Mouse (Mus musculus) embryo, embryonic 11.5 days (tissue): ENCODE measurements around the gene Spo11.
A peak's percentile ranks its signal among the peaks of the same experiment; 100 is the strongest.

ENCODE experiments used
- DNase-seq: peaks from one replicate; pipeline ENCODE4 v3.0.0-alpha.2; 2012; ENCODE audit warnings: low read depth, low spot score

The Spo11 gene

GRCm38 (mm10) chr2:173000921-173001320, 23.4 kb downstream of the Spo11 start:
- DNase-seq: no peak

- DNase-seq: no peak
These were observed 26.2 kb downstream of the Spo11 start for GRCm38 (mm10) chr2:173003737-173004136.

GRCm38 (mm10) chr2:173010220-173010717, 32.8 kb downstream of the Spo11 start:
- DNase-seq: no peak

- DNase-seq: no peak
These were observed 33.9 kb downstream of the Spo11 start for GRCm38 (mm10) chr2:173011440-173011839.

GRCm38 (mm10) chr2:173014741-173015287, 37.3 kb downstream of the Spo11 start:
- no peak for DNase-seq

DNA sequence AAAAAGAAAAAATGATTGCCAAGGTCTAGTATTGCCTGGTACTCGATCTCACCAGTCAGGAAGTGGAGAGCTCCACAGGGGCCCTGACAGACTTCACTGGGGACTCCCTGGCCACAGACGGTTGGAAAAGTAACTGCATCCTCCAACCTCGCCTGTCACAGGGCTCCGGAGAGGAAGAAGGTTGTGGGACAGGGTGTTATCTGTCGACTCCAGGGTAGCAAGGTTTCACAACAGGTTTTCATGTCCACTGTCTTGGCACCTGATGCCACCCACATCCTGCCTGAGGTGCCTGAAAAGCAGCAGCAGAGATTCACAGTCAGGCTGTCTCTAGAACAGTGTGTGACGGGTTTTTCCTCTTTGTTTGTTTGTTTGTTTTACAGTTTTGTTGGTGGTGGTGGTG, 40.4 kb downstream of the Spo11 start:
- DNase-seq: no peak

DNA sequence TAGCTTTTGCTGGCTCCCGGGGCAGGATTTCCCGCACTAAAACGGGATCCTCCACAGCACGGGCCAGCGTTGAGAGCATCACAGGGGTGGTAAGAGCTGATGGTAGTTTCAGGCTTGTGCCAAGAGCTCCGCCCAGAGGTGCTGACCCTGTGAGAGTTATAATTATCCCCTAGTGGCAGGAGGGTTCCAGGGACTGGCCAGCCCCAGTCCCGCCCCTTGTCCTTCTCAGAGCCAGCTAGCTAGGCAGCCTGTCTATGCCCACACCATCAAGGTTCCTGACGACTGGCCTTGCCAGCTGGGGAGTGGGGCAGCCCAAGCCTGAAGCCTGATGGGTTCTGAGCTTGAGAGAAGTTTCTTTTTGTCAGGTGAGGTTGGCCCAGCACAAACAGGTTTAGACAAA, 41.1 kb downstream of the Spo11 start:
- no peak for DNase-seq

DNA sequence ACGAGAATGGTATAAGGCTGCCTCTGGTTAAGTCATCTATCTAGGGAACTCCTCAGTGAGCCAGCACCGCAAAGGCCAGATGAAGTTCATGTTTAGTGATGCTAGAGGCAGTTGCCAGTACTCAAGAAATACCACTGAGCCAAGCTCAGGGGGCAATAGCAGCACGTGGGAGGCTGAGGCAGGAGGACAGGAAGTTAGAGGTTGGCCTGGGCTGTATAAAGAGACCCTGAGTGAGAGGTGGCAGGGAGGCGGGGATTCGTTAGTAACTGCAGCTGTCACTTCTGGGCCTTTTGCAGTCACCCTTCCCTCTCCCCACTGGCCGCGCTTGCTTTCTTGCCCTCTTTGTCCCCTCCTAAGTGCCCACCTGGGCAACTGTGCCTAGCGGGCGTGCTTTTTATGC, 41.8 kb downstream of the Spo11 start:
- no peak for DNase-seq

DNA sequence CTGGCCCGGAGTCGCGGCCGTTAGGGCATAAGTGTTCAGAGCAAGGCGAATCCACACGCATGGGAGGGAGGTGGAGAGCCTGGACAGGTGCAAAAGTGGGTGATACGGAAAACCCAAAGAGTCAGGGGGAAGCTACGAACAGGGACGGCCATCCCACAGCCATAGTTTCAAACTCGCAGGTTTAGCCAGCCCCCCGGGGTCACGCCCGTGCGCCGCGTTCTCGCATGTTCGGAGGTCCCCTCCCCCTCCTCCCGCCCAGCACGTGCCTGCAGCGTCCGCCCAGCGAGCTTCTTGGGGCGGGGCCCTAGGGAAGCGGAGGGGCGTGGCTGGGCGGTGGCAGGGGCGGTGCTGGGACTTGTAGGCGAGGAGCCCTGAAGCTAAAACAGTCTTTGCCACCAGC, 42.3 kb downstream of the Spo11 start:
- DNase-seq: peak; percentile 81

DNA sequence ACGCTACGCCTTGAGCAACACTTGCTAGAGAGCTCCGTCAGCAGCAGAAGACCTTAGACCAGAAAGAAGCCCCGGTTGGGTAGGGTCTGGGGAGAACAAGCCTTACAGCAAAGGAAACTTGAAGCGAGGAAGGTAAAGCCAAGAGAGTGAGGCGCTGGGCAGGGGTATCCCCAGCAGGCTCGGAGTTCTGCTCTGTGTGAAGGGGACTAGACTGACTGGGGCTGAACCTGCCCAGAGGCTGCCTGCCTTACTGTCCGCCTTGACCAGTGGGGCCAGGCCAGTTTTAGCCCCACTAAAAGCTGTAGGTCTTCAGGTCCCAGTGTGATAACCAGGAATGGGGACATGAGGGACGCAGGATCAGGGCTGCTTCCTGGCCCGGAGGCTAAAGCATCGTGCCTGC, 42.9 kb downstream of the Spo11 start, which contains the start of gene Rbm38:
TSS of gene Rbm38 (plus strand) at position 69 of the 400 bp plus-strand sequence.
- DNase-seq: no peak

- DNase-seq: peak; percentile 92
These were observed 44.1 kb downstream of the Spo11 start for GRCm38 (mm10) chr2:173021633-173022055.

DNA sequence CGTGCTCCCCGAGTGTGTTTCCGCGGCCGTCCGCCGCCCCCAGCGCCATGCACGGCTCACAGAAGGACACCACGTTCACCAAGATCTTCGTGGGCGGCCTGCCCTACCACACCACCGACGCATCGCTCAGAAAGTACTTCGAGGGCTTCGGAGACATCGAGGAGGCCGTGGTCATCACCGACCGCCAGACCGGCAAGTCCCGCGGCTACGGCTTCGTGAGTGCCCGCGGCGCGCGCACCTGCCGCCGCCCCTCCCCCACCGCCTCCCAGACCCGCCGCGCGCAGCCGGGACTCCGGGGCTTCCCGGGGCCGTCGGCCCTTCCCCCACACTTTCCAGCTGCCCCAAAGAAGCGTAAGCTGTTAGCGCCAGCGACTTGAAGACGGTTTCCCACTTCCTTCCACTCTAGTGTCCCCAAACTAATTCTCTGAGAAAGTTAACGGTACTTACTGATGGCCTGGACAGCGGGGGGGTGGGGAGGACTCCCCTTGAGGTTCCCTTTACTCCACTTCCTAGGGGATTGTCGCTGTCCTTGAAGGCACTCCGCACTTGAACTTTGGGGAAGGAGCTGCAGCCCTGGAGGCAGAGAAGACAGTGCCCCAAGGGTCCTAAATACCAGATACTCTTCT, 44.7 kb downstream of the Spo11 start:
- DNase-seq: no peak

DNA sequence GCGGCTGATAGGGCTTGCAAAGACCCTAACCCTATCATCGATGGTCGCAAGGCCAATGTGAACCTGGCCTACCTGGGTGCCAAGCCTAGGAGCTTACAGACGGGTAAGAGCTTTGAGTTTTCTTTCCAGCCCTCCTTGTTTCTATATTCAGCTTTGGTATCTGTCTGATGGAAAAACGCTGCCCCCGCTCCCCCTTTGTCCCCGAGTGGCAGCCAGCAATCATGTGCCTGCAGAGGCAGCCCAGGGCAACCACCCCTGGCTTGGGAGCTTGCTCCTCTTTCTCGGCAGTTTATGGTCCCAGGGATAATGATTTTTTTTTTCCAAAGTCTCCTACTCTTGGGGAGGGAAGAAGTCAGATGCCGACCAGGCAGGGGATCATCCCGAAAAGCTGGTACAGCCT, 45.3 kb downstream of the Spo11 start:
- DNase-seq: no peak

- no peak for DNase-seq
These were observed 45.9 kb downstream of the Spo11 start for GRCm38 (mm10) chr2:173023371-173023851.

DNA sequence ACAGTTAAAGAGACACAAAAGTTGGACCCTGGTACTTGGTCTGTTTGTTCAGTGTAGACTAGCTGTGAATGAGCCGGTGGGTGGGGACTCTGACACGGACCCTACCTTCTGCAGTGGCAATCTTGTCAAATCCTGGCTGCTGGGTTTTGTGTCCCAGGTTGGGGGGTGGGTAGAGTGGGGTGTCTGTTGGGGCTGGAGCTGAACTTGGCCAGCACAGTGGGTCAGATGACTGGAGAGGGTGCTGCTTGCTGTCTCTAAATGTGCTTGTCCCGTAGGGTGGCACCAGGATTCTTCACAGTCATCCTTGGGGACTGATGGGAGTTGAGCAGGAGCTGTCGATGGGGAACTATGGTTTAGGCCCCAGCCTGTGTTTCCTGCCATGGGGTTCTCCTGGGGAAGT, 46.5 kb downstream of the Spo11 start:
- DNase-seq: no peak

GRCm38 (mm10) chr2:173024392-173024791, 46.9 kb downstream of the Spo11 start:
- no peak for DNase-seq

DNA sequence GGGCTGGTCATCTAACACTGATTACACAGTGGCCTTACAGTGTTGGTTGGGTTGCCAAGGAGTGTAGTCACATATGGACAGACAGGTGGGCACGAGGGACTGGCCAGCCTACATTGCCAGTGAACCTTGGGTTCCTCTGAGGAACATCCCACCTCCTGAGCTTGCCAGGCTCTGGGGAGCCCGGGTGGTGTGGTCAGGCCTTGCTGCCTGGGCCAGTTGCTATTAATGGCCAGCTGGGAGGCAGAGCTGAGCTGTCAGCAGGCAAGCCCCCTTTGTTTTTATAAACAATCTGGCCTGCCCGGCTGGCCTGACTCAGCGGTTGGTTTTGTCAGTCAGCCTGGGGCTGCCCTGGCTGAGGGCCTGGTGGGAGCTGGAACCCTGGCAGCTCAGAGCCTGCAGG, 47.4 kb downstream of the Spo11 start:
- no peak for DNase-seq

- no peak for DNase-seq
These were observed 48.8 kb downstream of the Spo11 start for GRCm38 (mm10) chr2:173026286-173026685.

DNA sequence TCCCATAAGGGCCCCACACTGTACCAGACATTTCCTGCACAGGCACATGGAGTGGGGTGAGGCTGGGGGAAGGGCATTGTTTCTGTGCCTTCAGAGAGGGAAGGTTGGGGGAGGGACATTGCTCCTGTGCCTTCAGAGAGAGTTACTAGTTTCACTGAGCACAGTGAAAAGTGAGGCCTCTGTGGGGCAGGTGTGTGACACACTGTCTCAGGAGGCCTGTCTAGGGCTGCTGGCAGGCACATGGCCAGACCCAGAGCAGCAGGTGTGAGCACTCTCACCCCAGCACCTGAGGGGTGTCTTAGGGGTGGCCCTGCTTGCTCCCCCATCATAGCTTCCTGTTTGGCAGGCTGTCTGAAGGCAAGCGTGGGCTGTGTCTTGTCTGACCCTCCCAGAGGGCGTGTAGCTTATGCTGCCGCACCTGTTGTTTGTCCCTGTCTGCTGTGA, 49.2 kb downstream of the Spo11 start:
- no peak for DNase-seq

- no peak for DNase-seq
These were observed 49.8 kb downstream of the Spo11 start for GRCm38 (mm10) chr2:173027169-173027823.

GRCm38 (mm10) chr2:173027824-173028495, 50.5 kb downstream of the Spo11 start:
- DNase-seq: no peak

DNA sequence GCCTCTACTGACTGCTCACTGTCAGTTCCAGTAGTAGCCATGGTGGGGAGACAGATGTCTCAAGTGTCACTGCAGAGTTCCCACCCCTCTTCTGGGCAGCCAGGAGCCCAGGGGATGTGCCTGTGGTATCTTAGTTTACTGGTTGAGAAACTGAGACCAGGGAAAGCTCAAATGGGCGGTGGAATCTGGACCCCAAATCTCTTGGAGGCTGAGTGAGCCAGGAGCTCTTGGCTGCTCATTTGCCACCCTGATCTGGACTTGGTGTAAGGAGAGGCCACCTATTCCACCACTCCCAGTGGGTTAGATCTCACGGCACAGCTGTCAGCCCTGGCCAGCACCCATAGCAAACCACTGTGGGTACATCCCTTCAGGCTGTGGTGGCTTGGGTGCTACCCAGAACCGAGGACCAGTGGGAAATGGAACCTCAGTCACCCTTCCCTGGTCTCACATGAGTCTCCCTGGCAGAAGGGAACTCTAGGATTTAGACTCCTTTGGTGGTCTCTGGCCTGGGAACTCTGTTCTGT, 51.1 kb downstream of the Spo11 start:
- no peak for DNase-seq
